Mouse (Mus musculus) hematopoietic stem cell, adult 5-6 weeks (primary cell): ENCODE data around the gene Dcaf4. TPM values are rescaled to one million over a fixed set of nuclear protein-coding genes. Genes with fewer than 3 reads are reported as not detected.
A peak's percentile ranks its signal among the peaks of the same experiment; 100 is the strongest.

Experiments
- ATAC-seq, 2 experiments: fragments of 125-278 bp in 1 of 2; replicated peaks in 1 of 2; 2 replicates each; pipeline ENCODE4 v1.8.0; 2016 to 2017; ENCODE audit warnings: inconsistent platforms in 2 of 2, mild to moderate bottlenecking in 2 of 2, moderate number of reproducible peaks in 2 of 2, low read depth in 1 of 2, moderate TSS enrichment in 1 of 2; ENCODE audit not compliant: low FRiP score in 2 of 2, poor library complexity in 2 of 2, severe bottlenecking in 2 of 2, insufficient read depth in 1 of 2, low TSS enrichment in 1 of 2
- total RNA-seq: library from RNA; stranded (forward); fragments of 172-1452, 232-1000 nt; gene quantifications from 2 replicates; pipeline ENCODE4 v1.2.3, GENCODE M21; 2017

Gene Dcaf4
- total RNA-seq, 1 experiment from 2014 or later, result 24.7 TPM

DNA sequence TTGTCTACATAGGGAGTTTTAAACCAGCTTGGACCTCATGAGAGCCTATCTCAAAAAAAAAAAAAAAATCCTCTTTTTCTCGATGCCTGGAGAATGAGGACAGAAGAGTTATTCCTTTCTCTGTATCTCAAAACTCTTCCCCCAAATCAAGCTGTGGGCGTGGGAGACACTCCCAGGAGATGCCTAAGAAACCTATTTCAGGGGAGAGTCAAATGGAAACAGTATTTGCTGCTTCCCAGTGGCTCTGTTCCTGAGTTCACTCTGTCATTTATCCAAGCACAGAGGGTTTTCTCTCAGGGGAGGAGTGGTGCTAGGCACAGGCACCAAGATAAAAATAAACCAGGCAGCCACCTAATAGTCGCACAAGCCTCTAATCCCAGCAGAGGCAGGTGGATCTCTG is 27.5 kb upstream of the Dcaf4 start:
- no peak for ATAC-seq

DNA sequence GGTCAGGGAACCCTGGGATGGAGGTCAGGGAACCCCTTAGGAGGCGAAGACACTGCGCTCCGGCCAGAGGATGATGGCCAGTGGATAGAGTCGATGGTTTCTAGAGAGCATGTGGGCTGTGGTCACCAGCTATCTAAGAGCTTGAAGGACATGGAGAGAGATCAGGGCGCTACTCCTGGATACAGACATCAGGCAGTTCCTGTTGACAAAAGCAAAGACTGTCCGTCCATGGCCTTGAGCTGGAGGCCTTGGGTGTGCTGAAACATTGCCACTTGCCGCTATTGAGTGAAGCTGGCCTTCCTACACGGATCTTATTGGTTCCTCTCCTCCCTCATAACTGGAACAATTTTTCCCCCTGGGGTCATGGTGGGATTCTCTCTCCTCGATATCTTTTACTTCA is 26.1 kb upstream of the Dcaf4 start:
- no peak for ATAC-seq

GRCm38 (mm10) chr12:83495248-83495960 is 24.9 kb upstream of the Dcaf4 start:
- no peak for ATAC-seq

DNA sequence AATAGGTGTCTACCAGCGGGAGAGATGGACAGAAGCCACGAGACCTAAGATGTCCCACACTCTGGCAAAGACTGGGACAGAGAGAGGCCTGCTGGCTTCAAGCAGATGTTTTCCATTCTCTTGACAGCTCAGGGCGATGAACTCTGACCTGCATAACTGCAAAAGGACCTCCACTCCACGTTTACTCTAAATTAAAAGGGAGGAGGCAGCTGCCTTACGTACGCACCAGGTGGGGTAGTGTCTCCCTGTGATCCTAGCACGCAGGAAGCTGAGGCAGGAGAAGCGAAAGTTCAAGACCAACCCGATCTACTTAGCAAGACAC is 24.3 kb upstream of the Dcaf4 start:
- ATAC-seq, result no peak

DNA sequence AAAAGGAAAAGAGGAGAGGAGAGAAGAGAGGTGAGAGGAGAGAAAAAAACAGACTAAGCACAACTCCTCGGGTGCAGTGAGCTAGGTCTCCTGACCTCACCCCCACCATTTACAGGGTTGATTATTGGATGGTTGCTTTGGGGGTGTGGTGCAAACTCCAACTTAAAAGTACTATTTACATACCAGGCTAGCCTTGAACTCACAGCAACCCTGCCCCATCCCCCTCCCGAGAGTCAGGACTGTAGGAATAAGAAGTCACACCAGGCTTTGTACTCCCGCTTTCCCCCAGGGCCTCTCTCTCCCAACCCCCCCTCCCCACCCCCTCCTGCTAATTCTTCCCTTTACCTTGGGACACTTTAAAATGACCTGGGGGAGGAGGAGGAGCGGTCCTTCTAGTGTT is 23.9 kb upstream of the Dcaf4 start:
- no peak for ATAC-seq

- ATAC-seq, result no peak
Observed at GRCm38 (mm10) chr12:83496736-83497135, 23.5 kb upstream of the Dcaf4 start.

DNA sequence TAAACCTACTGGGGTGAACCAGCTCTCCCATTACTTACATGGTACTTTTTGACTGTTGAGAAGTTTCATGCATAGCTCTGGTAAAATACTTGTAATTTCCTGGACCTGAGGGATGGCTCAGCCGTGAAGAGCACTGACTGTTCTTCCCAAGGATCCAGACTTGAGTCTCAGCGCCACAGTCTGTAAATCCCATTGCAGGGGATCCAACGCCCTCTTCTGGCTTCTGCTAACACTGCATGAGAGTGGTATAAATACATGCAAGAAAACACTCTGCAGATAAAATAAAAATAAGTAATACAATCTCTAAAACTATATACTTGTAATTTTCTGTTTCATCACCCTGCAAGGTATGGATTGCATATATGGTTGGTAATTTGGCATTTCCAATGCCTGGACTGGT is 22.3 kb upstream of the Dcaf4 start:
- no peak for ATAC-seq

DNA sequence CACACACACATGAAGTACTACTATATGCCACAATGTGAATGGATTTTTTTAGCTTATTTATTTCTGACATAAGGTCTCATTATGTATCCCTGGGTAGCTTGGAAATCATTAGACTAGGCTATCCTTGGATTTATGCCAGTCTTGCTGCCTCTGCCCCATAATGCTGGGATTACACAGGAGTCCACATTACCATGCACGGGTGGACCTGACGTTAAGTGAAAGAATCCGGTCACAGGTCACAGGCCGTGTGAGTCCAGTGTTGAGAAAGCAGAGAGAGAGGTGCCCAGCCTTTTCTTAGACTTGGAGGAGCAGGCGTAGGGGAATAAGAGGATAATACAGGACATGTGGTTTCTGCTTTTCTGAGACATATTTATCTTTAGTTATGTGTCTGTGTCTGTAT is 21.0 kb upstream of the Dcaf4 start:
- ATAC-seq, result no peak

DNA sequence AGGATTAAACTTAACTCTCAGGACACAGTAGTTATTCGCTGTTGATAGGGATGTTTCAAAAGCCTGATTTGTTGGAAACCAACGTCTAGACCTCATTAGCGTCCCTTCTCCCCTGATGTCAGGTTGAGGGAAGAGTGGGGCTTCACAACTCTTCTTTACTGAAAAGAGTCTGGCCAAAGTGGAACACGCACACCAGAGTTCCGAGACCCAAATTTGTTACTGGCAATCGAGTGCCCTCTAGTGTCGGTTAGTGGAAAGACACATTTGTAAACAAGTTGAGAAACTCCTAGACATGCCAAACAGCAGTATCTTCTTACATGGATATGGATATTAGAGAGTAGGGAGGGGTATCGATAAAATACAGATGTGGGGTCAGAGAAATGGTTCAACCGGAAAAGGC is 18.1 kb upstream of the Dcaf4 start:
- ATAC-seq, result peak; percentile 17 to 45; a peak in 2 of 4 replicates

DNA sequence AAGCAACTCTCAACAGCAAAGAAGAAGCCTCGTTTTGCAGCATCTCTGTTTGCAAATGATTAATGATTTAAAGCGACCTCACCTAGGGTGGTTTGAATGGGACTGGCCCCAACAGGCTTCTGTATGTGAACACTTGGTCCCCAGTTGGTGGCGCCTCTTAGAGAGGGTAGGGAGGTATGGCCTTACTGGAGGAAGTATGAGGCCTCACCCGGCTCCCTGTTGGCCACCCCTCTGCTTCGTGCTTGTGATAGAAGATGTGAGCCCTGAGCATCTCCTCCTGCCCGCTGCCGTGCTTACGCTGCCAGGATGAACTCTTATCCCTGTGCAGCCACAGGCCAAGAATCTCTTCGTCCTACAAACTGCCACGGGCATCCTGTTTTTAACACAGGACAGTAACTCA is 13.7 kb upstream of the Dcaf4 start:
- ATAC-seq, result no peak

DNA sequence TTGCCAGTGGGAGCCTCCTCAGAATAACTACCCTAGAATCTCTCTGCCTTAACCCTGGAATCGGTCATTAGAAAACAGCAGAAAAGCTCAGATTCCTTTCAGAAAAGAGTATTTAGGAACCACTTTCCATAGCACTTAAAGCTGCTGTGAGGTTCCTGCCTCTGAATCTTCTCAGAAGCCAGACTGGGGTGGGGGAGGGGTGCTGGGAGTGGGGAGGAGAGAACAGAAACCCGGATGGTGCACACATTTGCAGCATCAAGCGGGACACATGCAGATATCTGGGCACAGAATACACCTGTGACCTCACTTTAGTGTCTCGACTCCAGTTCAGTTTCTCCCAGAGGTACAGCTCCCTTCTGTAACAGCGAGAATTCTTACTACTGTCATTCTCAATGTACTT is 9.7 kb upstream of the Dcaf4 start:
- no peak for ATAC-seq

DNA sequence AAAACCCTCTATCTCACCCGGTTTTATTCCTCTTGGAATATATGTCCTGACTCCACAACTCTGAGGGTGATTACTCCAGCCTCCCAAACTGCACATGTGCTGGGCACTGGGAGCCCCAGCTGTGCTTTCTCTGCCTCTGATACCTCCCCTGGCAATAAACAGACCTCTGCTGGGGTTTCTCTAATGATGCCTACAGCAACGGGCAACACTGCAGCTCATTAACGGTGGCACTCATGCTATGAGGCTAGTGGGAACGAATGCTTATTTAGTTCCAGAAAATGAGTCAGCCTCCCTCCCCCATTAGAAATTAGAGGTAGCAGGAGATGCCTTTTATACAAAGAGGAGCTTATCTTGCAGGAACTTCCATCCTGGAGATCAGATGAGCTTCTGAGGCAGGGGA is 7.5 kb upstream of the Dcaf4 start:
- ATAC-seq, result no peak

DNA sequence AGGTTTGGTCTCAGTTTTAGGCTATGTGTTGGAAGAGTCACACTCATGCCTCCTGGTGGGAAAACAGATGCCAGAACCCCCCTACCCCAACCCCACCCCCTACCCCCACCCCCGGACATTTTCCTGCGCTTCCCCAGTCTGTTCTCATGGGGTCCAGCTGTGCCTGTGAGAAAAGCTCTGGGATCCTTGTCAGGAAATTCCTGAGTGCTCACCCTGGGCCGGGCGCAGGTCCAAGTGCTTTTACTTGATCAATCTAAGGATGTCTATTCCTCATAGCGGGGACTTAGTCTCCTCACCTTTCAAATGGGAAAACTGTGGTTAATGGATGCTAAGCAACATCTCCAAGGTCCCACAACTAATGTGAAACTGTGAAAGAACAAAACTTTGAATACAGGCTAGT is 7.1 kb upstream of the Dcaf4 start:
- no peak for ATAC-seq

DNA sequence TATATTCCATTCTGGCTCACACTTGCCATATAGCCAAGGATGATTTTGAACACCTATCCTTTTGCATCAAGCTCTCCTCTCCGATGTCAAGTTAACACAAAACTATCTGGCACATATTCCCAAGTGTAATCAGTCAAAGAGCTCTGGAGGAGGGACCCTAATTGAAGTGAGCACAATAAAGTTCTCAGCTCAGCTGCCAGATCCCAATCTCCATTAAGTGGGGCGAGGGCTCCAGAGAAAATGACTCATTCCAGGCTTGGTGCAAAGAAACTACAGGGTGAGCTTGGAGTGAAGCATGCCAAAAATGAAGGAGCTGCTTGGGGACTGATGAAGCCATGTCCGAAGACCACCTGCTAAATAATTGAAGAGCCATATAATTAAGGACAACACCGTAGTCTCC is 6.0 kb upstream of the Dcaf4 start:
- no peak for ATAC-seq

DNA sequence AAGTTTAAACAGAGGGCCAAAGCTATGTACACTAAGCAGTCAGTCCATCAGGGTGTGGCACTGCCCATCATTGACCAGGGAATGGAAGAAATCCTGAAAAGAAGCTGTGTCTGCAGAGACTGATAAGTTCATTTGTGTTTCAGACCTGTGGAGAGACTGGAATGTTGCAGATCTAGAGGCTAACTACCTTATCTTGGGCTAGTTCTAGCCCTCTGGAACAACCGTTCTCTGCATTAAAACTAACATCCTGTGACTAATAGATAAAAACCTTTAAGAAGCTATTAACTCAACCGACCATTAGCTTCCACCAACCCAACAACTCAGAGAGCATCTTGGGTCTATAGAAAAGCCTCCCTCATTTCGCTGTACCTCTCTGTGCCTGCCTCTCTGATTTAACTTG is 2.7 kb upstream of the Dcaf4 start:
- ATAC-seq, result no peak

DNA sequence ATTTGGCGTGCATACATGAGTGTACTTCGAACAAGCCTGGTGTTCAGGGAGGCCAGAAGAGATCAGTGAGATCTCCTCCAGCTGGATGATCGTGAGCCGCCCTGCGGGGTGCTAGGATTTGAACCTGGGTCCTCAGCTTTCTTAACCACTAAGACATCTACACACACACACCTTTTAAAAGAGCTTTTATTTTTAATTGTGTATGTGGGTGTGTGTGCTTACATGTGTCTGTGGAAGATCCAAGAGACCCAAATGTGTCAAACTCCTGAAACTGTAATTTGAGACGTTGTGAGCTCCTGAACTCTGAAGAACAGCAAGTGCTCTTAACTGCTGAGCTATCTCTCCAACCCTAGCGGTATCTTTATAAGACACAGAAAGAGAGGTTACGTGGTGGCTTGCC is 817 bp downstream of the Dcaf4 start:
- ATAC-seq, result no peak

- no peak for ATAC-seq
Observed at GRCm38 (mm10) chr12:83523056-83523455, 2.8 kb downstream of the Dcaf4 start.

GRCm38 (mm10) chr12:83523892-83524291 is 3.6 kb downstream of the Dcaf4 start:
- ATAC-seq, result no peak

DNA sequence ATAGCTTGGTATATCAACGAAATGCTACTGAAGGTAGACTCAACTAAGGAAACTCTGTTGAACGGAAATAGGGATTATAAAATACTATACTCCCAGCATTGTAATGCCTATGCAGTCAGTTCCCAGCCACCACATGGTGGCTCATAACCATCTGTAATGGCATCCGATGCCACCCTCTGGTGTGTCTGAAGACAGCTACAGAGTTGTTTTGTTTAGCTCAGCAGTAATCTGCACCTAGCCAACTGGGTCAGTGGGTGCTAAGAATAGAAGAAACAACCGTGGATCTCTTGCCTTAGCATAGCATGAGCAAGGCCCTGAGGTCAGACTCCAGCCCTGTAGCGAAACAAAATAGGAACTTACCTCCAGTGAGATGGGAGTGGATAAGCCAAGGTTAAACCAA is 4.1 kb downstream of the Dcaf4 start:
- ATAC-seq, result no peak
